Mouse (Mus musculus) cerebellum, adult (tissue): ENCODE data around the gene Efs.

Experiments
- ATAC-seq: cut with Nextera tagmentation; 2 replicates; pipeline ENCODE4 v1.9.2; 2017; ENCODE audit warnings: mild to moderate bottlenecking, moderate library complexity, mixed read lengths; ENCODE audit not compliant: insufficient number of reproducible peaks, low FRiP score, low TSS enrichment

Gene Efs

GRCm38 (mm10) chr14:54876539-54877047 lies 49.3 kb downstream of the Efs start:
- ATAC-seq: peak; percentile 81

GRCm38 (mm10) chr14:54875844-54876538 lies 49.9 kb downstream of the Efs start:
- ATAC-seq: peak; percentile 42

- no peak for ATAC-seq
Measured at GRCm38 (mm10) chr14:54874165-54874564, 51.8 kb downstream of the Efs start.

- no peak for ATAC-seq
Measured at GRCm38 (mm10) chr14:54870861-54871260, 55.1 kb downstream of the Efs start, which contains the start of gene Homez. Gene Homez (minus strand): TSS chr14:54870961.

- ATAC-seq: no peak
Measured at GRCm38 (mm10) chr14:54868026-54868425, 57.9 kb downstream of the Efs start.

- no peak for ATAC-seq
Measured at GRCm38 (mm10) chr14:54866936-54867335, 59.0 kb downstream of the Efs start.
